Mouse (Mus musculus) heart, adult 2 months (tissue): Measurements from ENCODE around the gene Ap4s1.

Source experiments
- CTCF ChIP-seq: fragments of 200-600 bp; IDR thresholded peaks from 2 replicates; pipeline ENCODE4 v1.8.1; 2022; ENCODE audit warnings: antibody characterized with exemption, mild to moderate bottlenecking, moderate library complexity
- EP300 ChIP-seq: fragments of 200-500 bp; IDR thresholded peaks from 2 replicates; pipeline ENCODE4 v1.6.1; 2011; ENCODE audit warnings: low read depth, low read length, control low read depth; ENCODE audit not compliant: insufficient read depth
- POLR2A ChIP-seq: fragments of 200-500 bp; IDR thresholded peaks from 2 replicates; pipeline ENCODE4 v1.6.1; 2011; ENCODE audit warnings: mild to moderate bottlenecking, low read depth, low read length, control low read depth; ENCODE audit not compliant: insufficient read depth

DNA sequence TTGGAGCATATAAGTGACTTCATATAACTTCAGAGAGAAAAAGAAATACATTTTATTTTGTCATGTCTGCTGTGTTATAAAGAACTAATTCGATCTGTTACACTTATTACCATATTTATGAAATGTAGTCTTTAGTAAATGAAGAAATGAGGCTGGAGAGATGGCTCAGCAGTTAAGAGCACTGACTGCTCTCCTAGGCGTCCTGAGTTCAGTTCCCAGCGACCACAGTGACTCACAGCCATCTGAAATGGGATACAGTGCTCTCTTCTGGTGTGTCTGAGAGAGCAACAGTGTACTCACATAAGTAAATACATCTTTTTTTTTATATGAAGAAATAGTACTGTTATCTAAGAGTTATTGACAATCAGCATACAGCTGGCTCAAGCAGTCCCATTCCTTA is 2.6 kb downstream of the Ap4s1 start:
- TF ChIP-seq POLR2A (no peak), CTCF (no peak), EP300 (no peak)
